Mouse (Mus musculus) frontal cortex, postnatal 14 days (tissue): ENCODE results near the gene Slc24a4.
A peak's percentile ranks its signal among the peaks of the same experiment; 100 is the strongest.
"Not testable (repeated sequence)": the region's sequence is repeated elsewhere in the genome, so short reads cannot be mapped to it uniquely, and the experiment has no call there.

Experiments
- DNase-seq, 2 experiments: peaks; one replicate each; pipeline ENCODE4 v3.0.0; 2022; ENCODE audit warnings: low spot score in 2 of 2

The Slc24a4 gene

DNA sequence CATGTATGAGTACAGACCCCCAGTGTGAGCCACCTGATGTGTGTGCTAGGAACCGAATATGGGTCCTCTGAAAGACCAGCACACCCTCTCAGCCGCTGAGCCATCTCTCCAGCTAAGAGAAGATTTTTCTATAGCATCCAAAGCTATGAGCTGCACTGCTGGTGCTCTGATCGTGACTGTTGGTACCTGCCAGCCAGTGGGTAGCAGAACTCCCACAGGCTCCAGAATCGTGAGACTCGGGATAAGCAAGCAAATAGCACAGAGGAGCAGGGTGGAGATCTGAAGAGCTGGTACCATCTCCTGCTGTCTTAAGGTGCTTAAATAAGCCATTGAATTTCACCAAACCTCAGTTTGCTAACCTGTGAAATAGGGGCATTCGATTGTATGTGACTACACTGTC, 119.6 kb downstream of the Slc24a4 start:
- DNase-seq: no peak

DNA sequence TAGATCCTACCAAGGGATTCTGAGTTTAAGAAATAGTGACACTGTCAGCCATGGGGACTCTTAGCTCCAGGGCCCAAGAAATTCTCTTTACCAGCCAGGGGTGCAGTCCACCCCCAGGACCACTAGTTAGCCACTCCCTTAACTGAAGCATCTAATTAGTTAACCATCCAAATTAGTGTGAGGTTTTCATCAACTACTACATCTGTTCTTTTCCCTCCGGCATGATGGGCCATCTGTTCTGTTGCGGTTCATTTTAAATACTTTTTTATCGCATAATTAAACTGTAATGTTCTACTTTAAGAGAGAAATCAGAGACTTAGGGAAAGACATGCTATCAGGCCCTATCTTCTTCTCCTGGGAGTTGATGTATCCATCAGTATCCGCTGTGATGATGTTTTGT, 121.8 kb downstream of the Slc24a4 start:
- no peak for DNase-seq

DNA sequence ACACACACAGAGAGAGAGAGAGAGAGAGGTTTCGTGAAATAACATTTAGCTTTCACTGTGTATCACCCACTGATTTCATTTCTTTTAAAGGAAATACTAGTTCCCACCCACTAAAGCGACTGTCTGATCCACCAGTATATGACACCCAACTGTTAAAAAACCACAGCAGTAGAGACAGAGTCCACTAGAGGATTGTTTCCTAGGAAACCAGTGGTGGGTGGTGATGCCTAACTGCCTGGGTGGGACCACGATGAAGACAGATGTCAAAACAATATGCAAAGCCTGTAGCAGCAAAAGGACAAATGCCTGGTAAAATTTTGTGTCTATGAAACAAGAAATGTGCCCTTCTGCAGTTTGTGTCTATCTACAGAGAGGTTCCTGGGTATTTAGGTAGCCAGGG, 122.5 kb downstream of the Slc24a4 start:
- no peak for DNase-seq

DNA sequence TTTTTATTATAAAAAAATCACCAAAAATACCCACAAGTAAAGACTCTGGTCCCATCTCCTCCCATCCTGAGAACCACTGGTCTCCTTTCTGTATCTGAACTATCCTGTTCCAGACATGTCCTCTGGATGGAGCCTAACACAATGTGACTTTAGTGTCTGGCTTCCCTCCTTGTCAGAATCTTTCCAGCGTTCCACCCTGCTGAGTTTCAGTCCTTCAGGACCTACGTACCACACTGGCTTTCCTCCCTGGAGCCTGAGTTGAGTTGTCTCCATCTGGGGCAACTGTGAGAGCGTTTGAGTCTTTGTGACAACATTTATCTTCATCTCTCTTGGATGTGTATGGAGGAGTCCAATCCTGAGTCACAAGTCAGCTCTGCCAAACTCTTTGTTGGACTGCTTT, 123.5 kb downstream of the Slc24a4 start:
- no peak for DNase-seq

DNA sequence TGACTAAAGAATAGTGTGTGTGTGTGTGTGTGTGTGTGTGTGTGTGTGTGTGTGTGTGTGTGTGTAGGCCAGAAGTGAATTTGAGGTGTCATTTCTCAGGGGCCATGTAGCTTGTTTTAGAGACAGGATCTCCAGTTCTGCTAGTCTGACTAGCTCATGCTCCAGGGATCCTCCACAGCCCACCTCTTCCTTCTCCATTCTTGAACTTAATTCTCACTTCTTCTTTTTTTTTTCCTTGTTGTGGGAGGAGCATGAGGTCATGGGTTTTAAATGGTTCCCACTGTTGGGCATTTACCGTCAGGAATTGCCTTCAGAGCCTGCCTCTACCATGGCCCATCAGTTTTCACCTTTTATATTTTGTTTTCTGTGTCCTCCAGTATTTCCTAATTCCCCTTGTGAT, 124.0 kb downstream of the Slc24a4 start:
- DNase-seq: no peak

DNA sequence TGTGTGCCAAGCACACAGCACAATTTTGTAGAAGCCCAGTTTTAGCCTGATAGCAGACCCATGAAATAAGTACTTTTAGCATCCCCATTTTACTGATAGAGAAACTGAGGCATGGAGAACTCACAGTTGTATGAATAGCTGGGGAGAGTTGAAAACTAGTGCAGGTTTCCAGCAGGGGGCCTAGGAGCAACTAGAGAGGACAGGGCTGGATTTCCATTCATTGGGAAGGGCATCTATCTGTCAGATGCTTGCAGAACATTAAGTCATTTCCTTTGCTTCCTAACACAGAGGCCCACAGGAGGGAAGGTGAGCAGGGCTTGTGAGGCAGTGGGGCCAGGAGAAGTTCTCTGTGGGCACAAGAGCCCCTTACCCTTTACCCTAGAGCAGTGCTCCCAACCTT, 126.5 kb downstream of the Slc24a4 start:
- no peak for DNase-seq

DNA sequence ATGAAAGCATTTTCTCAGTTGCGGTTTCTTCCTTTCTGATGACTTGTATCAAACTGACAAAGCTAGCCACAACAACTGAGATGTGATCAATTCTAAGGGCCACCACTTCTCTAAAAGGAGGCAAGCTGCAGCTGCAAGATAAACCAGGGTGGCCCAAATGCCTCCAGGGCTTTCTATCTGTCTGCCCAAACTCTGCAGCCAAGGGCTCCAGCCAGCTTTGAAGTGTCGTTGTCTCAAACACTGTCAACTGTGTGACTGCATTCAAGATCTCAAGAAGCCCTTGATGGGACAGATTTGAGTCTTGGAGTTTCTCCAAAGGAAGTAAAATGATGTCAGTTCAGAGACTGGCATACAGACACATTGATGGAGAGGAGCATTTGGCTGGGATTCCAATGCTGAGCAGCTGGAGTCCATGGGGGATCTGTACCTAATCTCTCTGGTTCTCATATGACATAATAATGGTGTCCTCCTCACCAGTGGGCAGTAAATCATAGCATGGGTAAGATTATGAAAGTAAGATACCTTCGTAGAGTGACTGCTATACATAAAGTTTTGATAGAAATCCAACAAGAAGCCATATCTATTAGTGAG, 130.1 kb downstream of the Slc24a4 start:
- DNase-seq: no peak

DNA sequence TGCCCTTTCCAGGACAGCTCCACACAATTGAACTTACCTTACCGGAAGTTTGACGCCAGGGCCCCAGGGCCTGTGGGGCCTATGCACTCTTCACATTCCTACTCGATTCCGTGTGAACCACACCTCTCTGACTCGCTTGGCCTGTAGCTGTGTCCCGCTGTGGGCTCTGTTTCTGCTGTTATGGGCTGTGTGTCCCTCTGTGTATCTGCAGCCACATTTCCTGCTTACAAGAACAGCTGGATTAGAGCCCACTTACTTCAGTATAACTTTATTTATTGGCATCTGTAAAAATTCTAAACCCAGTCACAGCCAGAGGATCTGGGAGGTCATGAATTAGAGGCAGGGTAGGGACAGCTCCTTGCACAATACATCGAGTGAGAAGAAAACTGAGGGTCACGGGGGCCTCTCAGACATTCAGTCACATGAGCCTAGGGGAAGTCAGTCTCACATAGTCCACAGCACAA, 133.4 kb downstream of the Slc24a4 start:
- no peak for DNase-seq

DNA sequence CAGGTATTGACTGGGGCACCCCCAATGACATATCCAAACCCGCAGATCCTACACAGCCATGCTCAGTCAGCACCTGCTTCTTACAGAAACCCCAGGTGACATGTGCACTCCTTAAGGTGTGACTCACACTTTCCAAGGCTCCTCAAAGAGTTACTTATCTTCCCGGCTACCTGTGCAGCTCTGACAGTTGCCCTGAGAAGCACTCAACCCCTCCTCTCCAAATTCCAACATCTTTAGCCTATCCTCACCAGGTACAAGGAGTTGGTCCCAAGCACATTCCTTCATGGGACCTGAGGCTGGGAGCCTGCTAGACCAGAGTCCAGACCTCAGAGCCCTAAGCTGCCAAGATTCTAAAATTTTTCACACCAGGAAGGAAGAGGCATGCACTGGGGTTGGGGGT, 134.3 kb downstream of the Slc24a4 start:
- DNase-seq: no peak

DNA sequence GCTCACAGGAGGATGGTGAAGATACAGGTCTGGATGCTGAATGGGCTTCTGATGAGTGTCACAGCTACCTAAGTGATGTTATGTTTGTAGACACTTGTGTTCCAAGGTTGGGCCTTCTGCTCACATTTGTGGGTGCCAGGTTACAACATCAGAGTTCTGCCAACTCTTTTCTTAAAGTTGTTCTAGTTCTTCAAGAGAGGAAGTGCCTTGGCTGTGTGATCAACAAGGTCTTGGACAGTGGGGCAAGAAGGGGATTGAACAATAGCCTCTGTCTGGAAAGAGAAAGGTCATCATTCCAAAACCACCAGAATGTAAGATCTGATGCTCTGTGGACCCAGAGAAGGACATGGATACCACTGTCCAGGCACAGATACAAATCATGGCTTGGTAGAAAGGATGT, 134.7 kb downstream of the Slc24a4 start:
- DNase-seq: no peak

DNA sequence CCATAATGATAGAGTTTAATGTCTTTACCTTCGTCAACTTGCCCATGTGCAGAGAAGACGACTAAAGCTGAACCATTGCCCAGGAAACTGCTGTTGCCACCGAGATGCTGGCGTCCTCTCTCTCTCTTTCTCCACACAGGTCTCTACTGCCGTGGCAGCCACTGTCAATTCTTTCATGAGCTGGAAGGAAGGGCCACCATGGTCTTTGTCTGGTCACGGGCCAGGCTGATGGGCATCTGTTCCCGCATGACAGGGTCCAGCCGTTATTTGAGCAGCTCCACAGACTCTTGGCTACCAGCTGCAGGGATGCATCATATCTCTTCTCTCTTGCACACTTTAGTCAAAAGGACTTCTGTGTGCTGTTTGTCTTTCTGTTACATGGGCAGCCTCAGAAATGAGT, 137.9 kb downstream of the Slc24a4 start:
- no peak for DNase-seq

DNA sequence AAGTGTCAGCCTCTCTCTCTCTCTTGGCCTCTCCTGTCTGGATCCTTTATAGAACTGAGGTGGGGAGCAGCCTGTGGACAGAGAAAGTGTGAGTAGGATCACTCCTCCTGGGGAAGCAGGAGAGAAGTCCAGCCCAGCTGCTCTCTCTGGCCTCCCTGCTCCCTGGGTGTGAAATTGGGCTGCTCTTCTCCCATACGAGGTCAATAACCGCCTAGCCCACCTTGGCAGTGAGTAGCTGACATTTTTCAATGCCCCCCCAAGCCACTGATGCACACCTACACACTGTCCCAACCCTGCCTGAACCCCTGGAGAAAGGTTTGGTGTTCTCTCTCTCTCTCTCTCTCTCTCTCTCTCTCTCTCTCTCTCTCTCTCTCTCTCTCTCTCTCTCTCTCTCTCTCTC, 140.6 kb downstream of the Slc24a4 start:
- no peak for DNase-seq

DNA sequence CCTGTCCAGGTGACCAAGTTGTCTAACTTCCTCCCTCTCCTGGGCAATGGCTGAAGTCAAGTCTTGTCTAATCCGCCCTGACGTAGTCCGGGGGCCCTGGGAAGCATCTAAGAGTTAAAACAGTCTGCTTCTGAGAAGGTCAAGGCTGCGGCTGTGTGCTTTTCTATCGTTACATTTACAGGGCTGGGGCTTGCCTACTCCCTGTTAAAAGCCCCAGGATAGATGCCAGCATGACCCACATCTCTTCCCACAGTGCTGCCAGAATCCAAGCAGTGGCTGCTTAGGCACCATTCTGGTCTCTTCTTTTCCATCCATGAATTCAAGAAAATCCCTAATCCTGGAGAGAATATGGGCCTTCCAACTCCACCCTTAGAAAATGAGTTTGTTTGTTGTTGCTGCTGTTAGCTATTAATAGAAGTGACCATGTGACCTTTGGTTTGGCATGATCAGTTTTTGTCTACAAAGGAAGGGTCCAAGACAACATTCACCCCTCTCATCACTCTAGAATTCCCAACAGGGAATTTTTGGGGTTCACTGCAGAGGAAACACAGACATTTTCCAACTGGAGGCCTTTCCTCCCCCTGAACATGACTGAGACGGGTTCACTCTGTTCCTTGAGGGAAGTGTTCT, 142.4 kb downstream of the Slc24a4 start:
- no peak for DNase-seq

DNA sequence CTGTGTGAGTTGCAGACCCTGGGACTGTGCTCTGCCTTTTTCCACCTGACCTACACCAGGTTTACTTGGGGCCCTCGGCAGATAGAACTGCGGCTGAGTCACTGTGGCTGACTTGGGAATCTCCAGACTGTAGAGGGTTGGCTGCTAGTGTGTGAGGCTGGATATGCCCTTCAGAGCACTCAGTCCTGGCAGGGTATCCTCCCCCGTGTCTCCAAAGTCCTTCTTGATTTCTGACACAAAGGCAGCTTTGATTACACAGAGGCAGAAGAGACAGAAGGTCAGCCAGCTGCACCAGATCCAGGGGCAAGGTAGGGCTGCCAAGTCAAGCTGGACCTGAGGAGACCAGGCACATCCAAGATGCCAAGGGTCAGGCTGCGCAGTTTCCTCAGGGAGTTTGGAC, 142.9 kb downstream of the Slc24a4 start:
- DNase-seq: no peak

DNA sequence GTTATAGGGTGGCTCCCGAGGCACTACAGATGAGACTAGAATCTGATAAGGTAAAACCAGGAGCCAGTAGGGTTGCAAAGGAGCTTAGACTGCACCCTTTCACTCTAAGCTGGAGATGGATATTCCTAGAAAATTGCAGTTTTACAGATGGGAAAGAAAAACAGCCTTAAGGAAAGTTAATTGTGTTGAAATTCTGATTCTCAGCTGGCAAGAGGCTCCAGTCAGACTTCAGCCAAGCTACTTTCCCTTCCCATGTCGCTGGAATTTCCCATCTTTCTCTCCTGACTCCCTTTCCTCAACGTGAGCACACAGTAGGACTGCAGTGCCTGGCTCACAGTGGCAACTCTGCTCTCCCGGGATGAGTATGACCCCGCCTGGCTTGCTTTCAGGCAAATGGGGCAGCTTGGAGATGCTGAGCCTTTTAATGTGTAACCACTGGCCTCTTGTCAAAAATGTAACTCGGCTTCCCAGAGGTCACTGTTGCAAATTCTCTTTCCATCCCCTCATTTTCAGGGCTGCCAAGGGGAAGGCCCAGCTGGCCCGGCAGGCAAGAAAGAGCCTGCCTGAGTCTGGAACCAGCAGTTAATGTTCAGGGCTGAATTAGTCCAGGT, 147.4 kb downstream of the Slc24a4 start:
- DNase-seq: no peak

DNA sequence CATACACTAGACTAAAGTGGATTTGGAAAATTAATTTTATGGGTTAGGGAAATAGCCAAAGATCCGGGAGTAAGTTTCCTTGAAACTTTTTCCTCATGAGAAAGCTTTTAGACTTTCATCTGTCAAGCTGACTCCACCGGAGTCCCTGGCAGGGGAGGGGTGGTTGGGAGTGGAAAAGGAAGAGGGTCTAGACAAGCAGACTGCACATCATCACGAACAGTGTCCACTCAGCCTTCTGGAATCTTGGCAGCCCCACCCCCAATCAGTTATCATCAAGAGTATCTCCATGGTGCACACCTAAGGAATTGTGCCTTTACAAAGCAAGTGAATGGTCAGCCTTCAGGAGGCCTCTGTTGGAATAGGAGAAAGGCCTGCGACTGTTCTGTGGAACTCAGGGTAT, 151.8 kb downstream of the Slc24a4 start:
- DNase-seq: not testable (repeated sequence)

DNA sequence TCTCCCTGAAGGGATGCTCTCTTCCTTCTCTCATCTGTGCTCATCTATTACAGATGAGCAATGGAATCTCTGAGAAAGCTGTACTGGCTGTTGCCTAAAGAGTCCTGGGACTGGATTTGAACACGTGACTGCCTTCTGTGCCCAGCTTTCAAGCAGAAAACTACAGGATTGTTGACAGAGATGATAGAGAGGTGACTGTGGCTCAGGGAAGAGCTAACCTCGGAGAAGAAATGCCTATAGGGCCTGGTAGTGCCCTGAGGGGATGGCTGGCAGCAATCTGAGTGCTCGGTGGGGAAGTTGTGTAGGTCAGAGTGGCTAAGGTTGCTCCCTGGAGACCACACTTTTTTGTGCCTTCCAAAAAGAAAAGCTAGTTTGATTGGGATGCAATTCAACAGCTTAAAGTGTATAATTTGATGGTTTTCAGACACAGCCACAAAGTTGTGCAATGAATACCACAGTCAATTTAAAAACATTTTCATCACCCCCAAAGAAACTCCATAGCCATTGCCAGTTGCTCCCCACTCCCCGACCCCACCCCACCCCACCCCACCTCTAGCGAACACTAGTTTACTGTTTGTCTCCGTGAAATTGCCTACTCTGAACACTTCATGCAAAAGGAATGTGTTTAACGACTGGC, 152.5 kb downstream of the Slc24a4 start:
- DNase-seq: no peak

DNA sequence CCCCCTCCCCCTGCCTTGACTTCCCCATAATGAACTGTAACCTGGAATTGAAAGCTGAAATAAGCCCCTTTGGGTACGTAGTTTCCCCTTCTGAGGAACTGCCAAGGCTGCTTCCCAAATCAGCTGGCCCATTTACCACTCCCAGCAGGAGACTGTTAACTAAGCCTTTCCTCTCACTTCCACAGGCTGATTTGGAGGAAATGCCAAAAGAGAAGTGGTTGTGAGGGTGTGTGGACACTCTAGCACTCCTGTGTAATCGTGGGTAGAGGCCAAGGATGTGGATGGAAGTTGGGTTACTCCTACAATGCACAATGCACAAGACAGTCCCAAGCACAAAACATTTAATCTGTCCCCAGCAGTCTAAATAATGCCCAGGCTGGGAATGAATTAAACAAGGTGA, 153.6 kb downstream of the Slc24a4 start:
- no peak for DNase-seq

DNA sequence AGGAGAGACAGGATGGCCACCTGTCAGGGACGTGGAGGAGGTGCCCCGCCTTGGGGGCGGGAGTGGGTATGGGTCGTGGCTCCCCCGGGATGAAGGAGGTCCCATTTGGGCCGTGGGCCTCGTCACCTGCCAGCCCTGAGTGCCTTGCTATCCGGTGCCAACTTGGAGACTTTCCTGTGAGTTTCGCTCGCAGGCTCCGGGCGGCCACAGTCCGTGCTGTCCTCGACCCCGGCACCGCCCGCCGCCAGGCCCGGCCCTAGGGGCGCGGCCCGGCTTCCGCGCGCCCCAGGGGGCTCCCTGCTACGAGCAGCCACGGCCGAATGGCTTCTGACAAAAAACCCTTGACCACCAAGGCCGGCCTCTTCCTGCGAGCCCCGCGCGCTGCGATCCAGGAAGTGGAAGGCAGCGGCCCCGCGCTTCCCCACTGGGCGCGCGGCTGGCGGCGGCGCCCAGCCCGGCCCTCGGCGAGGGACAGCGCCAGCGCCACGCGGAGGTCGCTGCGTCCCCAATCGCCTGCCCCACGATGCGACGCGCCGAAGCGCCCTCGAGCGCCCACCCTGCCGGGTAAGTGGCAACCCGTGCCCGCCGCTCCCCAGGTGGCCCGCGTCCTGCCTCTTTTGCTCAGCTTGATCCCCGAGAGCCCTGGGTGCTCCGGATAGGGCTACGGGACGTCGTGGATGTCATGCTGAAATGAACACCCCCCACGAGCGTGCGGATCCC, 154.4 kb downstream of the Slc24a4 start, which contains the start of gene Rin3:
Gene Rin3, plus strand, starts transcription at position 286 of the 720 bp plus-strand sequence.
- DNase-seq: peak in 1 of 2 experiments; percentile 23

DNA sequence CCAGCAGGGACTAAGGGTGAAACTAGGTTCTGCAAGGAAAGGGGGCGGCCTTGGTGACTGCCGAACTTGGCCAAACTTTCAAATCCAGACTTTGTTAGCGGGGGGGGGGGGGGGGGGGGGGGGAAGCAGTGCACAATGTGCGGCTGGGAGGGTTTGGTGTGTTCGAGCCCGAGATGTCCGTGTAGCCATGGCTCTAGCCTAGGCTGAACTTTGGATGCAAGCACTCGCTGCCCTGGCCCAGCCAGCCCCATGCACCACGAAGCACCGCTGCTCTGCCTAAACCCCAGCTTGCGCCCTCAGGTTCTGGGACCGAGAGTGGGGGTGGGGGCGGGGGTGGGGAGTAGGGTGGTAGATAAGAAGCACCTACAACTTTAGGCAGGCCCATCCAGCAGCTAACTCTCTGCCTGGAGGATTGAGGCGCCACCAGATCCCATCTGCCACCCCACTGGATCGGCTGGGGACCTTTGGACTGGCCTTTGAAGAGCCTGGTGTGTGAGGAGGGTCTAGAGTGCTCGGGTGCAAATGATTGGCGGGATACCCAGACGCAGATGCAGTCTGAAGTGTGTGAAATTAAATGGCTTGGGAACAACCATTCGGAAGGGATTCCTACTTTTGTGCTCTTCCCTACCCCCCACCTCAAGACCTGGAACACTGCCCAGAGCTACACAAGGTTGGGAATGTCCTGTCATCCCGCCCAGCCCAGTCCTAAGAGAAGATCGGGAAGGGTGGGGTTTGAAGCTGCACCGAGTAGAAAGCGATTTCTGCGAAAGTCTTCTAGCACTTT, 155.1 kb downstream of the Slc24a4 start:
- no peak for DNase-seq

DNA sequence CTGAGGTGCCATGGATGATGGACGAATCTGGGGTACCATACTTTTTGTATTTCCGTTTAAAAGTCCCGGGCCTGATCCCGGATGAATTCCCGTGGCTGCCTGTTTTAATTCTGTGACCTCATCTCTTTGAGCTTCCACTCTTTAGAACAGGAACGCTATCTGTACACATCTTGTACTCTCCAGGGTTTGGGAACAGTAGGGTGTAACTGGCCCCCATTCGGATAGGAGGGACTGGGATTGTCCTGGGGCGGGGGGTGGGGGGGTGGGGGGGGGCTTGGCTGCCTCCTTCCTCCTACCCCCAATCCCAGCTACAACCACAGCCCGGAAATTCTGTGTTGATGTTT, 155.7 kb downstream of the Slc24a4 start:
- no peak for DNase-seq
